Mouse (Mus musculus): ENCODE measurements around the gene Srsf9. TPM values are rescaled to one million over a fixed set of nuclear protein-coding genes. Genes with fewer than 3 reads are reported as not detected.

The Srsf9 gene
- polyA plus RNA-seq (2015; fragmentation: Illumina TruSeq; extraction: RNeasy Lipid Tissue Mini Kit (QIAGEN cat#74804); ENCODE audit: low read depth, low replicate concordance) = 52.9 TPM

GRCm38 (mm10) chr5:115326875-115327609 lies at the start of gene Srsf9:
Gene Srsf9 (plus strand): TSS chr5:115327177.

GRCm38 (mm10) chr5:115279226-115280049 lies 47.5 kb upstream of the Srsf9 start, which contains the start of gene Coq5:
Gene Coq5 (plus strand): TSS chr5:115279666.

GRCm38 (mm10) chr5:115300792-115301614 lies 26.0 kb upstream of the Srsf9 start, which contains the start of gene Dynll1:
Gene Dynll1 (minus strand): TSS chr5:115300999.

GRCm38 (mm10) chr5:115340577-115341313 lies 13.8 kb downstream of the Srsf9 start, which contains the start of the genes Gatc and Triap1:
Gene Gatc (minus strand): TSS chr5:115341178.
Gene Triap1 (plus strand): TSS chr5:115341225.

GRCm38 (mm10) chr5:115348546-115349224 lies 21.7 kb downstream of the Srsf9 start, which contains the start of gene Cox6a1:
Gene Cox6a1 (minus strand): TSS chr5:115348981.

Other genes starting within 250 kb of the Srsf9 start
- gene Gm10401, start 228.9 kb upstream of the Srsf9 start, polyA plus RNA-seq (2015; fragmentation: Illumina TruSeq; extraction: RNeasy Lipid Tissue Mini Kit (QIAGEN cat#74804); ENCODE audit: low read depth, low replicate concordance) = not detected
- gene Acads, start 207.8 kb upstream of the Srsf9 start, polyA plus RNA-seq (2015; fragmentation: Illumina TruSeq; extraction: RNeasy Lipid Tissue Mini Kit (QIAGEN cat#74804); ENCODE audit: low read depth, low replicate concordance) = 11.1 TPM
- 20.1 TPM for gene Unc119b, start 192.2 kb upstream of the Srsf9 start, polyA plus RNA-seq (2015; fragmentation: Illumina TruSeq; extraction: RNeasy Lipid Tissue Mini Kit (QIAGEN cat#74804); ENCODE audit: low read depth, low replicate concordance)
- gene Mlec, start 169.0 kb upstream of the Srsf9 start, polyA plus RNA-seq (2015; fragmentation: Illumina TruSeq; extraction: RNeasy Lipid Tissue Mini Kit (QIAGEN cat#74804); ENCODE audit: low read depth, low replicate concordance) = 58.1 TPM
- 250 TPM for gene Cabp1, start 132.8 kb upstream of the Srsf9 start, polyA plus RNA-seq (2015; fragmentation: Illumina TruSeq; extraction: RNeasy Lipid Tissue Mini Kit (QIAGEN cat#74804); ENCODE audit: low read depth, low replicate concordance)
- gene Pop5, start 91.3 kb upstream of the Srsf9 start, polyA plus RNA-seq (2015; fragmentation: Illumina TruSeq; extraction: RNeasy Lipid Tissue Mini Kit (QIAGEN cat#74804); ENCODE audit: low read depth, low replicate concordance) = 183 TPM
- gene Rnf10, start 54.3 kb upstream of the Srsf9 start, polyA plus RNA-seq (2015; fragmentation: Illumina TruSeq; extraction: RNeasy Lipid Tissue Mini Kit (QIAGEN cat#74804); ENCODE audit: low read depth, low replicate concordance) = 162 TPM
- gene Coq5, start 47.5 kb upstream of the Srsf9 start, polyA plus RNA-seq (2015; fragmentation: Illumina TruSeq; extraction: RNeasy Lipid Tissue Mini Kit (QIAGEN cat#74804); ENCODE audit: low read depth, low replicate concordance) = 36.9 TPM
- 791 TPM for gene Dynll1, start 26.2 kb upstream of the Srsf9 start, polyA plus RNA-seq (2015; fragmentation: Illumina TruSeq; extraction: RNeasy Lipid Tissue Mini Kit (QIAGEN cat#74804); ENCODE audit: low read depth, low replicate concordance)
- gene Gatc, start 14.0 kb downstream of the Srsf9 start, polyA plus RNA-seq (2015; fragmentation: Illumina TruSeq; extraction: RNeasy Lipid Tissue Mini Kit (QIAGEN cat#74804); ENCODE audit: low read depth, low replicate concordance) = 34.1 TPM
- gene Triap1, start 14.0 kb downstream of the Srsf9 start, polyA plus RNA-seq (2015; fragmentation: Illumina TruSeq; extraction: RNeasy Lipid Tissue Mini Kit (QIAGEN cat#74804); ENCODE audit: low read depth, low replicate concordance) = 44.1 TPM
- 1,466 TPM for gene Cox6a1, start 21.8 kb downstream of the Srsf9 start, polyA plus RNA-seq (2015; fragmentation: Illumina TruSeq; extraction: RNeasy Lipid Tissue Mini Kit (QIAGEN cat#74804); ENCODE audit: low read depth, low replicate concordance)
- gene Msi1, start 102.4 kb downstream of the Srsf9 start, polyA plus RNA-seq (2015; fragmentation: Illumina TruSeq; extraction: RNeasy Lipid Tissue Mini Kit (QIAGEN cat#74804); ENCODE audit: low read depth, low replicate concordance) = 24.3 TPM
- gene Pla2g1b, start 139.1 kb downstream of the Srsf9 start, polyA plus RNA-seq (2015; fragmentation: Illumina TruSeq; extraction: RNeasy Lipid Tissue Mini Kit (QIAGEN cat#74804); ENCODE audit: low read depth, low replicate concordance) = not detected
- 44.3 TPM for gene Sirt4, start 157.5 kb downstream of the Srsf9 start, polyA plus RNA-seq (2015; fragmentation: Illumina TruSeq; extraction: RNeasy Lipid Tissue Mini Kit (QIAGEN cat#74804); ENCODE audit: low read depth, low replicate concordance)
- 21.8 TPM for gene Pxn, start 179.5 kb downstream of the Srsf9 start, polyA plus RNA-seq (2015; fragmentation: Illumina TruSeq; extraction: RNeasy Lipid Tissue Mini Kit (QIAGEN cat#74804); ENCODE audit: low read depth, low replicate concordance)
- gene Rplp0, start 232.3 kb downstream of the Srsf9 start, polyA plus RNA-seq (2015; fragmentation: Illumina TruSeq; extraction: RNeasy Lipid Tissue Mini Kit (QIAGEN cat#74804); ENCODE audit: low read depth, low replicate concordance) = 477 TPM
- gene Gcn1l1, start 238.1 kb downstream of the Srsf9 start, polyA plus RNA-seq (2015; fragmentation: Illumina TruSeq; extraction: RNeasy Lipid Tissue Mini Kit (QIAGEN cat#74804); ENCODE audit: low read depth, low replicate concordance) = 24.1 TPM

Measured in brain, adult 10 weeks (tissue).